Mouse (Mus musculus): ENCODE data around the gene Ttll10. TPM values are rescaled to one million over a fixed set of nuclear protein-coding genes. Genes with fewer than 3 reads are reported as not detected.
A peak's percentile ranks its signal among the peaks of the same experiment; 100 is the strongest.

The Ttll10 gene
- polyA plus RNA-seq, 1 experiment from 2014 or later = 0.27 TPM

DNA sequence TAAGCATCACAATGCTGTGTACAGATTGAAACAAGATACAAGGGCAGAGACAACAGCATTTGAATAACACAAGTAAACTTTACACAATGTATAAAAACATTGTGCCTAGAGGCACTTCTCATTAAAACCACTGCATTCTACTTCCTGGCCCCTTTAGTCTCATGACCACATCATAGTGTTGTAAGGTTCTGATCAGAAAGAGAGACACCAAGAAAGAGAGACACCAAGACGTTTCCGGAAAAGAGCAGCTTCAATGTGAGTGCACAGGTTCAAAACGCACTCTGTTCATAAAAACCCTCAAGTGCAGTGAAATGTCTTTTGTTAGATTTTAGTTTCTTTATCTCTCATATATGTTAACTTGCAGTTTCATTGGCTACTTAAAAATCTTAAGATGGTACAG lies 55.1 kb downstream of the Ttll10 start:
- Histone ChIP-seq H3K4me3 (no peak overlapping the region), H3K27me3 (ENCODE audit: insufficient read depth, poor library complexity, severe bottlenecking) (no peaks in the 10 kb centered on the region), H3K36me3 (peaks cover 94% of the 10 kb centered on the region), H3K4me1 (replicated peaks) (no peaks in the 10 kb centered on the region), H3K9me3 (no peaks in the 10 kb centered on the region), H3K27ac (no peak overlapping the region)
- DNase-seq (ENCODE audit: low spot score) = no peak
- 93% methylated on average over 3 of the region's 3 CpGs for WGBS

DNA sequence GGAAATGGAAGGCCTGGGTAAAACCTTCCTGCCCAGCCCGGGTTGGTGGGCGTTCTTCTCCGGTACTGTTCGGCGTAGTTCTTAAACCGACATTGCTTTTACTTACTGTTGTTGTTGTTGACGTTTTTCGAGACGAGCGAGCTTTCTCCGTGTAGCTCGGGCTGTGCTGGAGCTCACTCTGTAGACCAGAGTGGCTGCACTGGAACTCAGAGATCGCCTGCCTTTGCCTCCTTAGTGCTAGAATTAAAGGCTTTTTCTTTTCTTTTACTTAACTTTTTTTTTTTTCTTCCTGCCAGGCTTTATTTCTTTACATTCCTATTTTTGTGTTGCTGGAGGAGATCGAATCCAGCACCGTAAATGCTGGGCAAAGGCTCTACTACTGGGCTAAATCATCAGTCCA lies 65.6 kb downstream of the Ttll10 start:
- Histone ChIP-seq H3K27ac (peak overlapping the region; percentile 97), H3K27me3 (ENCODE audit: insufficient read depth, poor library complexity, severe bottlenecking) (no peaks in the 10 kb centered on the region), H3K4me3 (peak overlapping the region; percentile 91), H3K4me1 (replicated peaks) (peaks cover 36% of the 10 kb centered on the region), H3K9me3 (no peaks in the 10 kb centered on the region), H3K36me3 (peaks cover 47% of the 10 kb centered on the region)
- DNase-seq (ENCODE audit: low spot score) = no peak
- WGBS = 5% methylated on average over 15 of the region's 15 CpGs

DNA sequence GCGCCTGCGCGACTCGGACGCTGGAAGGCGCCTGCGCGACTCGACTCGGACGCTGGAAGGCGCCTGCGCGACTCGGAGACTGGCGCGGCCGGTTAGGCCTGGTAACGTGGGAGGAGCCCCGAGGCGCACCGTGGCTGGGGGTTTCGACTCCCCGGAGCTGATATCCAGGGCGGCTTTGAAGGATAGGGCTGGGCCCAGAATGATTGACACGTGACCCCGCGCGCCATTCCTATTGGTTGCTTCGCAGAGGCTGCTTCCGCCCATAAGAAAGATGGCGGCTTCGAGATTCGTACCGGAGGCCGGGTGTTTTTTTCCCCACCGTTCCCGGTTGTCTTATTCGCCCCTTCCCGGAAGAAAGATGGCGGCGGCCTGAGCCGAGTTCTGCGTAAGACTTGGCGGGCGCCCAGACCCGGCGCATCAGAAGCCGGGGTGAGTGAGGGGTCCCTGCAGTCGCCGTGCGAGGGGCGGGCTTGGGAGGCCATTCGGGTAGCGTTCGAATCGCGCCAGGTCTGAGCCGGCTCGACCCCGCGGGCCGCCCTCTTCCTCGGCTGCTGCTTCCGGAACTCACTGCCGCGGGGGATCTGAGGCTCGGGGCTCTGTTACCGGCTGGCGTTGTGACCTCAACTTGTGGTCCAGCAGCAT lies 66.2 kb downstream of the Ttll10 start:
- Histone ChIP-seq H3K27ac (peak overlapping the region; percentile 97), H3K9me3 (no peaks in the 10 kb centered on the region), H3K4me1 (replicated peaks) (peaks cover 36% of the 10 kb centered on the region), H3K27me3 (ENCODE audit: insufficient read depth, poor library complexity, severe bottlenecking) (no peaks in the 10 kb centered on the region), H3K36me3 (peaks cover 41% of the 10 kb centered on the region), H3K4me3 (peak overlapping the region; percentile 91)
- peak; percentile 96 for DNase-seq (ENCODE audit: low spot score)
- under 1% methylated on average over 70 of the region's 70 CpGs for WGBS

DNA sequence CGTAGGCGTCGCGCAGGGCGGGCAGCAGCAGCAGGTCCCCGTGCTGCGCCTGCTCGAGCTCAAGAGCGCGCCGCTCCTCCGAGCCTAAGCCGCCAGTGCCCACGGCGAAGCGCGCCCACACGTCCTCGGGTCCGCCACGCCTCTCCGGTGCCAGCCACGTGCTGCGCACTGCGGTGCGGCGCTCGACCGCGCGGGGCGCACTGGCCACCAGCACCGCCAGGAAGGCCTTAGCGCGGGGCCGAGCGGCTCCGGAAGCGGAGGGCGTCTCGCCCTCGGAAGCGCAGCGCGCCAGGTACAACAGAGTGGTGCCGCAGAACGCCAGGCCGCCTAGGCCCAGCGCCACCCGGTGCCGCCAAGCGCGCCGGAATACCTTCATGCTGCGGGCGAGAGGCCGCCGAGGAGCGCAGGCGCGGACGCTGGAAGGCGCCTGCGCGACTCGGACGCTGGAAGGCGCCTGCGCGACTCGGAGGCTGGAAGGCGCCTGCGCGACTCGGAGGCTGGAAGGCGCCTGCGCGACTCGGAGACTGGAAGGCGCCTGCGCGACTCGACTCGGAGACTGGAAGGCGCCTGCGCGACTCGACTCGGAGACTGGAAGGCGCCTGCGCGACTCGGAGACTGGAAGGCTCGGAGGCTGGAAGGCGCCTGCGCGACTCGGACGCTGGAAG lies 66.8 kb downstream of the Ttll10 start, which contains the start of the genes B3galt6 and Sdf4:
Gene B3galt6, minus strand, starts transcription at position 409 of the 665 bp plus-strand sequence.
Gene Sdf4, plus strand, starts transcription at position 632 of the 665 bp plus-strand sequence.
- DNase-seq (ENCODE audit: low spot score) = peak; percentile 87
- peak within 1 kb of the TSS; percentile 91 for H3K4me3 ChIP-seq
- peaks cover 36% of the 10 kb centered on the region for H3K4me1 ChIP-seq (replicated peaks)
- peak within 1 kb of the TSS; percentile 97 for H3K27ac ChIP-seq
- no peaks in the 10 kb centered on the region for H3K27me3 ChIP-seq (ENCODE audit: insufficient read depth, poor library complexity, severe bottlenecking)
- no peaks in the 10 kb centered on the region for H3K9me3 ChIP-seq
- peaks cover 35% of the 10 kb centered on the region for H3K36me3 ChIP-seq
- under 1% methylated on average over 99 of the region's 99 CpGs for WGBS

DNA sequence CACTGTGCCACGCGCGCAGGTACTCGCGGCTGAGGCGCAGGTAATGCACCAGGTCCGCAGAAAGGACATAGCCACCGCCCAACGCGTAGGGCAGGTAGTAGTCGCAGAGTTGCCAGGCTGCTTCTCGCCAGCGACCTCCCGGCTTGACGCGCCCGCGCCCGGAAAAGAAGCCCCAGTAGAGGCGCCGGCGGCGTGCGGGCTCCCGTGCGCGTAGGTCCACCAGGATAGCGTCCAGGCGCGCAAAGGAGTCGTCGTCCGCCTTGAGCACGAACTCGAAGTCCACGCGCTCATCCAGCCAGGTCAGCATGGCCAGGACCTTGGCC lies 67.3 kb downstream of the Ttll10 start:
- Histone ChIP-seq H3K9me3 (no peaks in the 10 kb centered on the region), H3K36me3 (peaks cover 30% of the 10 kb centered on the region), H3K4me3 (peak overlapping the region; percentile 91), H3K27me3 (ENCODE audit: insufficient read depth, poor library complexity, severe bottlenecking) (no peaks in the 10 kb centered on the region), H3K27ac (peak overlapping the region; percentile 97), H3K4me1 (replicated peaks) (peaks cover 36% of the 10 kb centered on the region)
- WGBS = 26% methylated on average over 37 of the region's 37 CpGs
- no peak for DNase-seq (ENCODE audit: low spot score)

DNA sequence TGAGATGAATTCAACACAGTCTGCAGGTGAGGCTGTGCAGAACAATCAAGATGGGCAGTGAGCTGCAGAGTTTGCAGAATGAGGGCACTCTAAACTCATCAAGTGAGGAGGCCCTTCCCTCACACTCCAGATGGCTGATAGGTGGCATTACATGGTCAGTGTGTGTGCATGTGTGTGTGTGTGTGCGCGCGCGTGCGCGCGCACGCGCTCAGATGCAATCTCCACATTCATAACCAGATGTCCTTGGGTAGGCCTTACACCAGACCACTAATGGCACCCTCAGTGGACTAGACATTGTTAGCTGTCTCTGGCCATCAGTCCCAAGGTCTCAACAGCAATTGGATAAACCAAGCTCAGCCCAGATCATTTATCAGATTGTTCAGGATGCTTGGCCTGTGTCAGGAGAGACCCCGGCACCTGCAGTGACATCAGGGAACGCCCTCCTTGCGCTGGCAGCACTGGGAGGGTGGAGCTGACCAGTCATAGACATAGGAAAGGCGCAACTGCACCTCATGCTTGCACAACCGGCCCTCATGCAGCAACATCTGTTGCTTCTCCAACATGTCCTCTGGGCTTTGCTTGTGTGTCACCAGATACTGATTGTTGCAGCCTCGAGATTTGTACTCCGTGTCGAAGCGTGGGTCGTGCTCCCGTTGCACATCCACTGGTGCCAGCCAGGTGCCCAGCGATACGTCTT lies 67.9 kb downstream of the Ttll10 start:
- WGBS = 85% methylated on average over 22 of the region's 22 CpGs
- no peaks in the 10 kb centered on the region for H3K27me3 ChIP-seq (ENCODE audit: insufficient read depth, poor library complexity, severe bottlenecking)
- H3K9me3 ChIP-seq = no peaks in the 10 kb centered on the region
- H3K27ac ChIP-seq = peak overlapping the region; percentile 97
- DNase-seq (ENCODE audit: low spot score) = peak; percentile 10
- H3K4me1 ChIP-seq (replicated peaks) = peaks cover 36% of the 10 kb centered on the region
- H3K36me3 ChIP-seq = peaks cover 25% of the 10 kb centered on the region
- peak overlapping the region; percentile 91 for H3K4me3 ChIP-seq

MicroRNAs within 50 kb of the gene (microRNA counts, 519-probe panel; counts per million panel counts)
- 1,255 counts per million, percentile 77 among the panel's probes with 10 or more counts for microRNA mmu-miR-200a
- microRNA mmu-miR-200b = 5,356 counts per million, percentile 95 among the panel's probes with 10 or more counts
- 1,255 counts per million, percentile 77 among the panel's probes with 10 or more counts for microRNA mmu-miR-429

Other genes starting within 250 kb of the Ttll10 start
- 167 and 178 TPM in 2 replicates for gene Ccnl2, start 246.9 kb downstream of the Ttll10 start, polyA plus RNA-seq (2016; fragmentation: Nextera tagmentation; extraction: Ambion mirVana)
- gene Aurkaip1, start 228.1 kb downstream of the Ttll10 start, polyA plus RNA-seq (2016; fragmentation: Nextera tagmentation; extraction: Ambion mirVana) = 171 and 186 TPM in 2 replicates
- 56.1 and 56.7 TPM in 2 replicates for gene Mxra8, start 219.7 kb downstream of the Ttll10 start, polyA plus RNA-seq (2016; fragmentation: Nextera tagmentation; extraction: Ambion mirVana)
- 4.3 and 5.1 TPM in 2 replicates for gene Dvl1, start 212.0 kb downstream of the Ttll10 start, polyA plus RNA-seq (2016; fragmentation: Nextera tagmentation; extraction: Ambion mirVana)
- gene Tas1r3, start 196.1 kb downstream of the Ttll10 start, polyA plus RNA-seq (2016; fragmentation: Nextera tagmentation; extraction: Ambion mirVana) = 0.37 and 0.41 TPM in 2 replicates
- gene Cptp, start 190.0 kb downstream of the Ttll10 start, polyA plus RNA-seq (2016; fragmentation: Nextera tagmentation; extraction: Ambion mirVana) = 22.0 and 24.8 TPM in 2 replicates
- 103 and 104 TPM in 2 replicates for gene Ints11, start 189.9 kb downstream of the Ttll10 start, polyA plus RNA-seq (2016; fragmentation: Nextera tagmentation; extraction: Ambion mirVana)
- gene Pusl1, start 167.6 kb downstream of the Ttll10 start, polyA plus RNA-seq (2016; fragmentation: Nextera tagmentation; extraction: Ambion mirVana) = 49.4 and 52.8 TPM in 2 replicates
- gene Acap3, start 167.6 kb downstream of the Ttll10 start, polyA plus RNA-seq (2016; fragmentation: Nextera tagmentation; extraction: Ambion mirVana) = 32.2 and 41.4 TPM in 2 replicates
- 146 and 157 TPM in 2 replicates for gene Ube2j2, start 115.6 kb downstream of the Ttll10 start, polyA plus RNA-seq (2016; fragmentation: Nextera tagmentation; extraction: Ambion mirVana)
- 24.4 and 25.2 TPM in 2 replicates for gene C1qtnf12, start 97.1 kb downstream of the Ttll10 start, polyA plus RNA-seq (2016; fragmentation: Nextera tagmentation; extraction: Ambion mirVana)
- 13.8 and 17.2 TPM in 2 replicates for gene B3galt6, start 66.8 kb downstream of the Ttll10 start, polyA plus RNA-seq (2016; fragmentation: Nextera tagmentation; extraction: Ambion mirVana)
- 131 and 135 TPM in 2 replicates for gene Sdf4, start 66.5 kb downstream of the Ttll10 start, polyA plus RNA-seq (2016; fragmentation: Nextera tagmentation; extraction: Ambion mirVana)
- 0.30 and 1.3 TPM in 2 replicates for gene Tnfrsf4, start 45.6 kb downstream of the Ttll10 start, polyA plus RNA-seq (2016; fragmentation: Nextera tagmentation; extraction: Ambion mirVana)
- gene Tnfrsf18, start 33.2 kb downstream of the Ttll10 start, polyA plus RNA-seq (2016; fragmentation: Nextera tagmentation; extraction: Ambion mirVana) = 1.3 and 1.4 TPM in 2 replicates
- gene 9430015G10Rik, start 50.6 kb upstream of the Ttll10 start, polyA plus RNA-seq (2016; fragmentation: Nextera tagmentation; extraction: Ambion mirVana) = 62.3 and 72.7 TPM in 2 replicates
- 0.71 and 0.75 TPM in 2 replicates for gene Rnf223, start 71.1 kb upstream of the Ttll10 start, polyA plus RNA-seq (2016; fragmentation: Nextera tagmentation; extraction: Ambion mirVana)
- gene Agrn, start 138.1 kb upstream of the Ttll10 start, polyA plus RNA-seq (2016; fragmentation: Nextera tagmentation; extraction: Ambion mirVana) = 72.6 and 85.8 TPM in 2 replicates
- 0.50 TPM in 1 of 2 replicates, not detected in the other for gene Isg15, start 141.4 kb upstream of the Ttll10 start, polyA plus RNA-seq (2016; fragmentation: Nextera tagmentation; extraction: Ambion mirVana)
- gene AW011738, start 143.9 kb upstream of the Ttll10 start, polyA plus RNA-seq (2016; fragmentation: Nextera tagmentation; extraction: Ambion mirVana) = 4.3 and 7.0 TPM in 2 replicates
- gene Perm1, start 156.5 kb upstream of the Ttll10 start, polyA plus RNA-seq (2016; fragmentation: Nextera tagmentation; extraction: Ambion mirVana) = 1.2 and 1.8 TPM in 2 replicates
- 22.3 and 23.0 TPM in 2 replicates for gene Plekhn1, start 175.4 kb upstream of the Ttll10 start, polyA plus RNA-seq (2016; fragmentation: Nextera tagmentation; extraction: Ambion mirVana)
- 91.4 and 108 TPM in 2 replicates for gene Noc2l, start 176.6 kb upstream of the Ttll10 start, polyA plus RNA-seq (2016; fragmentation: Nextera tagmentation; extraction: Ambion mirVana)
- gene Samd11, start 196.2 kb upstream of the Ttll10 start, polyA plus RNA-seq (2016; fragmentation: Nextera tagmentation; extraction: Ambion mirVana) = 2.1 and 2.7 TPM in 2 replicates